Mouse (Mus musculus): Measurements from ENCODE around the gene Zfp524. TPM values are rescaled to one million over a fixed set of nuclear protein-coding genes. Genes with fewer than 3 reads are reported as not detected.

Zfp524 gene
- 10.0 and 11.4 TPM in 2 replicates for polyA plus RNA-seq (2016; fragmentation: Nextera tagmentation; extraction: Ambion mirVana)

- H3K9me3 ChIP-seq, result no peaks in the 10 kb centered on the region
- WGBS, result under 1% methylated on average over 42 of the region's 42 CpGs
- H3K36me3 ChIP-seq, result peaks cover 53% of the 10 kb centered on the region
- DNase-seq (ENCODE audit: low spot score), result peak; percentile 98
- H3K4me1 ChIP-seq, result 0 out of 2 replicates have a peak, but pooled peaks cover 4% of the 10 kb centered on the region
- H3K4me3 ChIP-seq, result peak within 1 kb of the TSS; percentile 84
- H3K27ac ChIP-seq, result peak within 1 kb of the TSS; percentile 98
- H3K27me3 ChIP-seq (ENCODE audit: insufficient read depth, poor library complexity, severe bottlenecking), result no peaks in the 10 kb centered on the region
Measured at GRCm38 (mm10) chr7:5014251-5015117, at the start of gene Zfp524, which contains the start of gene Fiz1. TSS of gene Zfp524 (plus strand) at chr7:5014415. TSS of gene Fiz1 (minus strand) at chr7:5014697.

DNA sequence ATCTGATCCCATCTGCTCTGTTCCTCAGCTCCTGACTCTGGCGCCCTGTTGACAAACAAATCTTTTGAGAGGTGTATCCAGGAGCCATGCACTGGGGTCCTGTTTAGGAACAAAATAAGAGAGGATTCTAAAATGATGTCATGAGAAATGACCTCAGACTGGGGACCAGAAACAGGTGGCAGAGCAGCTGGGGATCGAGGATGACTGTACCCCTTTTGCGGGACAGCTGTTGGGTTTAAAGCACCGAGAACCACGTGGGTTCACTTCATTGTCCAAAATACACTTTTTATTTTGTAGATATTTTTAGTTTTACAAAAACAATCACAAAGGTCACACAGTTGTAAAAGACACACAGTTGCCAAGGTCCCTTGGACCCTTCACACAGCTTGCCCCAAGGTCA, 49.2 kb upstream of the Zfp524 start:
- Histone ChIP-seq H3K27ac (no peak overlapping the region), H3K27me3 (ENCODE audit: insufficient read depth, poor library complexity, severe bottlenecking) (peaks cover 14% of the 10 kb centered on the region; the same call in 1 of the 2 replicates), H3K9me3 (no peaks in the 10 kb centered on the region), H3K36me3 (no peaks in the 10 kb centered on the region), H3K4me1 (no peaks in the 10 kb centered on the region), H3K4me3 (no peak overlapping the region)
- DNase-seq (ENCODE audit: low spot score), result no peak
- 79% methylated on average over 5 of the region's 5 CpGs for WGBS

GRCm38 (mm10) chr7:4971068-4971467, 43.1 kb upstream of the Zfp524 start, which contains the start of gene Sbk3:
TSS of gene Sbk3 (minus strand) at chr7:4971168.
- peak within 1 kb of the TSS; percentile 67 for H3K27ac ChIP-seq
- H3K4me3 ChIP-seq, result no peak within 1 kb of the TSS; the same call in 1 of the 2 replicates
- peaks cover 14% of the 10 kb centered on the region; the same call in 1 of the 2 replicates for H3K27me3 ChIP-seq (ENCODE audit: insufficient read depth, poor library complexity, severe bottlenecking)
- no peak for DNase-seq (ENCODE audit: low spot score)
- H3K9me3 ChIP-seq, result no peaks in the 10 kb centered on the region
- peaks cover 14% of the 10 kb centered on the region for H3K4me1 ChIP-seq
- WGBS, result 34% methylated on average over 6 of the region's 6 CpGs
- H3K36me3 ChIP-seq, result no peaks in the 10 kb centered on the region

- H3K4me1 ChIP-seq, result peaks cover 14% of the 10 kb centered on the region
- no peaks in the 10 kb centered on the region for H3K36me3 ChIP-seq
- peak overlapping the region; percentile 67; the same call in 1 of the 2 replicates for H3K27ac ChIP-seq
- no peak for DNase-seq (ENCODE audit: low spot score)
- no peaks in the 10 kb centered on the region for H3K9me3 ChIP-seq
- WGBS, result 14% methylated on average over 7 of the region's 7 CpGs
- peaks cover 12% of the 10 kb centered on the region; the same call in 1 of the 2 replicates for H3K27me3 ChIP-seq (ENCODE audit: insufficient read depth, poor library complexity, severe bottlenecking)
- H3K4me3 ChIP-seq, result no peak overlapping the region; the same call in 1 of the 2 replicates
Measured at GRCm38 (mm10) chr7:4971710-4972109, 42.5 kb upstream of the Zfp524 start.

GRCm38 (mm10) chr7:4972321-4973047, 41.7 kb upstream of the Zfp524 start:
- 57% methylated on average over 18 of the region's 18 CpGs for WGBS
- peaks cover 14% of the 10 kb centered on the region for H3K4me1 ChIP-seq
- no peaks in the 10 kb centered on the region for H3K9me3 ChIP-seq
- no peaks in the 10 kb centered on the region for H3K36me3 ChIP-seq
- 0 out of 2 replicates have a peak overlapping the region, but pooled peaks have one; percentile 15 for H3K4me3 ChIP-seq
- peak overlapping the region; percentile 67; the same call in 1 of the 2 replicates for H3K27ac ChIP-seq
- H3K27me3 ChIP-seq (ENCODE audit: insufficient read depth, poor library complexity, severe bottlenecking), result peaks cover 4% of the 10 kb centered on the region; the same call in 1 of the 2 replicates
- no peak for DNase-seq (ENCODE audit: low spot score)

DNA sequence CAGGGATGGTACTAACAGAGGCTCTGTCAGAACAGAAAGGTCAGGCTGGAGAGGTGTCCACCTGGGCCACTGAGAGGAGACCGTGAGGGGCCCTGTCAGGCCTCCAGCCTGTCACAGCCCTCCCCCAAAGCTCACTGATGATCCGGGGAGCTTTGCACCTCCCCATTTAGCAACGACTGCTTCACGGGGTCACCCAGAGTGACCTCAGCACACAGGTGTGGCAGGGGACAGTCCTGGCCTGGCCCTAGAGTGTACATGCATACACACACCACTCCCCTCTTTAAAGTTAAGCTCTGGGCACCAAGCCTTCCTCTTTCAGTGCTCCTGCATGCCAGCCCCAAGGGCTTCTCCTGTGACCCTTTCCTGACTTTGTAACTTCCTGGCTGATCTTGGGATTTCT, 38.8 kb upstream of the Zfp524 start:
- Histone ChIP-seq H3K9me3 (no peaks in the 10 kb centered on the region), H3K27ac (no peak overlapping the region), H3K36me3 (no peaks in the 10 kb centered on the region), H3K4me3 (no peak overlapping the region), H3K4me1 (peaks cover 20% of the 10 kb centered on the region), H3K27me3 (ENCODE audit: insufficient read depth, poor library complexity, severe bottlenecking) (no peaks in the 10 kb centered on the region)
- no peak for DNase-seq (ENCODE audit: low spot score)
- 58% methylated on average over 4 of the region's 4 CpGs for WGBS

DNA sequence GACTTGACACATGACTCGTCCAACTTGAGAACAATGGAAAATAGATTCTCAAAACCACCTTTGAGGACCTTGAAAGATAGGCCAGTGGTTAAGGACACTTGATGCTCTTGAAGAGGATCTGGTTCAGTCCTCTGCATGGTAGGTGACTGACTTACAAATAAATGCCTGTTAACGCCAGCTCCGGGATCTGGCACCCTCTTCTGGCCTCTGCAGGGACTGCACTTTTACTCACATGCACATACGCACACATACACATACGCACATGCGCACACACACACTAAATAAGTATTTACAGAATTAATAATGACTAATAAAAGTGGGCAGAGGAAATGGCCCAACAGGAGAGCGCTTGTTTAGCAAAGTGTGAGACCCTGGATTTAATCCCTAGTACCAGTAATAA, 37.4 kb upstream of the Zfp524 start:
- Histone ChIP-seq H3K4me1 (peaks cover 17% of the 10 kb centered on the region), H3K4me3 (no peak overlapping the region), H3K27me3 (ENCODE audit: insufficient read depth, poor library complexity, severe bottlenecking) (no peaks in the 10 kb centered on the region), H3K9me3 (no peaks in the 10 kb centered on the region), H3K36me3 (no peaks in the 10 kb centered on the region), H3K27ac (no peak overlapping the region)
- WGBS, result 82% methylated on average over 7 of the region's 7 CpGs
- DNase-seq (ENCODE audit: low spot score), result no peak

DNA sequence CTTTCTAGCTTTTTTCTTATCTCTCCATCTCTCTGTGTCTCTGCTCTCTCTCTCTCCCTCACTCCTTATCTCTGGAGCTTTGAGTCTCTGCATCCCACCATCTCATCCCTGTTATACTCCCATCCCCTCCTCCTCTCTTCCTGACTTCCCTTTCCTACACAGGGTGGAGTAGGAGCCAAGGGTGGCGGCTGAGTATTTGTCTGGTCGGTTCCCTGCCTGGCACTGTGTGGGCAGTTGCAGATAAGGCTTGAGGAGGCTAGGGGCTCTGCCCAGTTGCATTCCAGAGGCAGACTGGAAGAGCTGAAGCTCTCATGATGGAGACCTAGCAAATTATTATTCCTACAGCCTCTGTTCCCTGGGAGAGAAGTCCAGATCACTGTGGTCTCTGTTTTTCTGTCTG, 26.0 kb upstream of the Zfp524 start:
- H3K4me1 ChIP-seq, result 0 out of 2 replicates have a peak, but pooled peaks cover 3% of the 10 kb centered on the region
- H3K27ac ChIP-seq, result no peak overlapping the region
- DNase-seq (ENCODE audit: low spot score), result no peak
- H3K36me3 ChIP-seq, result peaks cover 12% of the 10 kb centered on the region
- 37% methylated on average over 2 of the region's 2 CpGs for WGBS
- H3K4me3 ChIP-seq, result no peak overlapping the region
- H3K9me3 ChIP-seq, result peaks cover under 1% of the 10 kb centered on the region; the same call in 1 of the 2 replicates
- peaks cover 20% of the 10 kb centered on the region for H3K27me3 ChIP-seq (ENCODE audit: insufficient read depth, poor library complexity, severe bottlenecking)

DNA sequence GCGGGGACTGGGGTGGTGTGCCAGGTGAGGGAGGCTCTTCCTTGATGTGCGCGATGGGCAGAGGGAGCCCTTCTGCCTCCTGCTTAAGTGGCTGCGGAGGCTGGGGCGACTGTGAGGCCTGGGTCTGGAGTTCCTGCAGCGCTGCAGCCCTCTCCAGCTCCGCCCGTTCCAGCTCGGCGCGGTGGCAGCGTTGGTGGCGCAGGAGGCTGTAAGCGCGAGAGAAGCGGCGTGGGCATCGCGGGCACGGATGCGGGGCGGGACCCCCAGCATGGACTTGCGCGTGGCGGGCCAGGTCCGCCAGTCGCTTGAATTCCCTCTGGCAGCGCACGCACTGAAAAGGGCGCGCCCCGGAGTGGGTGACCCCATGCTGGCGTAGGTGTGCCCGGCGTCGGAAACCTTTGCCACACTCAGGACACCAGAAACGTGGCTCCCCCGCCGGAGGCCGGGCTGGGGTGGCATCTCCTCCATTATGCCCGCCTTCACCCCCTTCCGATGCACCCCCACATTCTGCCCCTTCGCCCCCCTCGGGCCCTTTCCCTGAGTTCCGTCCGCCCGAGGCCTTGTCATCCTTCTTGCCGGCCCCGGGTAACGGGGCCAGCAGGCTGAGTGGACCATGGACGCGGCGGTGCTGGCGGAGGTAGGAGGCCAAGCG, 20.7 kb upstream of the Zfp524 start:
- WGBS, result 17% methylated on average over 55 of the region's 55 CpGs
- 0 out of 2 replicates have a peak overlapping the region, but pooled peaks have one; percentile 7 for H3K27ac ChIP-seq
- H3K9me3 ChIP-seq, result peaks cover 9% of the 10 kb centered on the region
- H3K4me1 ChIP-seq, result peaks cover 34% of the 10 kb centered on the region
- H3K36me3 ChIP-seq, result peaks cover 25% of the 10 kb centered on the region
- H3K4me3 ChIP-seq, result peak overlapping the region; percentile 71
- DNase-seq (ENCODE audit: low spot score), result no peak
- H3K27me3 ChIP-seq (ENCODE audit: insufficient read depth, poor library complexity, severe bottlenecking), result peaks cover 43% of the 10 kb centered on the region

- Histone ChIP-seq H3K27ac (0 out of 2 replicates have a peak overlapping the region, but pooled peaks have one; percentile 24), H3K4me1 (peaks cover 34% of the 10 kb centered on the region), H3K27me3 (ENCODE audit: insufficient read depth, poor library complexity, severe bottlenecking) (peaks cover 43% of the 10 kb centered on the region), H3K4me3 (peak overlapping the region; percentile 71), H3K9me3 (peaks cover 9% of the 10 kb centered on the region), H3K36me3 (peaks cover 25% of the 10 kb centered on the region)
- 35% methylated on average over 59 of the region's 59 CpGs for WGBS
- DNase-seq (ENCODE audit: low spot score), result no peak
Measured at GRCm38 (mm10) chr7:4993999-4994788, 20.0 kb upstream of the Zfp524 start.

DNA sequence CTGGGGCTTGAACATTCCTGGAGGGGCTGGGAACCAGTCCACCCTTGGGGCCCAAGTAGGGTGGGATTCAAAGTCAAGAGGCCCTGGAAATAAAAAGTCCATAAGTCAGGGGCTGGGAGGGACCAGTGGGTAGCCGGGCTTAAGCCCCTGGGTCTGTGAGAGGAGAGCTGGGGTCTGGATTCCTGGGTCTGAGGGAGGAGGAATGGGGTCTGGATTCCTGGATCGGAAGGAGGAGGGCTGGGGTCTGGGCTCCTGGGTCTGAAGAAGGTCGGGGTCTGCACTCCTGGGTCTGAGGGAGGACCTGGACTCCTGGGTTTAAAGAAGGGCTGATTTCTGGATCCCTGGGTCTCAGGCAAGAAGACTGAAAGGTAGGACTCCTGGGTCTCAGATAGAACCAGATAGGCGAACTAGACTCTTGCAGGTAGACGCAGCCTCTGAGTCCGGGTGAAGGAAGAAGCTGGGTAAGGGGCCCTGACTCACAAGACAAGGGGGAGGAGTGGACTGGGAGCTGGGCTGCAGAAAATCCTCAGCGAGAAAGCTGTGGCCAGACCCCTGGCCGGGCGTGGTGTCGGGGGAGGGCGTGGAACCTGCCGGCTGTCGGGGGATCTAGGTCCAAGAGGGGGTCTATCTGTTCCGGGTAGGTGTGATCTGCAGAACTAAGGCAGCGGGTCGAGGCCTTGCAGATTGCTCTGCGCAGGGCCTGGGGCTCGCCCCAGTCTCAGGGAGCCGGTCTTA, 18.8 kb upstream of the Zfp524 start:
- Histone ChIP-seq H3K4me1 (peaks cover 34% of the 10 kb centered on the region), H3K27me3 (ENCODE audit: insufficient read depth, poor library complexity, severe bottlenecking) (peaks cover 43% of the 10 kb centered on the region), H3K4me3 (peak overlapping the region; percentile 71), H3K27ac (peak overlapping the region; percentile 85), H3K36me3 (peaks cover 25% of the 10 kb centered on the region), H3K9me3 (peaks cover 9% of the 10 kb centered on the region)
- 7% methylated on average over 19 of the region's 19 CpGs for WGBS
- no peak for DNase-seq (ENCODE audit: low spot score)

Data from heart, embryonic 10.5 days (tissue).